9 mouse cellular contexts compared by ENCODE assay signal in genomic region chr2:132135876-132136637, GRCm38 (mm10). TPM values are rescaled to one million over a fixed set of nuclear protein-coding genes. Genes with fewer than 3 reads are reported as not detected.
DNase-seq lines count a peak whose midpoint lies in the region; ATAC-seq and TF ChIP-seq lines count a peak whose summit lies in the region.
"Had no signal": no experiment of that assay in that cellular context is flagged by ENCODE, and none has a peak within 500 bp of the region (broad histone marks: within the 10 kb centered on the region; RNA-seq: fewer than 3 reads in every experiment).

No protein-coding gene starts in this region.

- no peak overlapping the region for H3K9ac ChIP-seq in intestine, postnatal 0 days (ENCODE audit: low read depth, low read length)
- H3K9ac ChIP-seq in intestine, embryonic 16.5 days (ENCODE audit: low read depth, low read length), result no peak overlapping the region

- no peak overlapping the region for H3K27ac ChIP-seq in intestine, postnatal 0 days (ENCODE audit: low read depth, low read length)
- no peak overlapping the region for H3K27ac ChIP-seq in intestine, embryonic 16.5 days (ENCODE audit: low read length)

- no peaks in the 10 kb centered on the region for H3K36me3 ChIP-seq in intestine, postnatal 0 days (ENCODE audit: control insufficient read depth, insufficient read depth)
- H3K36me3 ChIP-seq in intestine, embryonic 16.5 days (ENCODE audit: control insufficient read depth, insufficient read depth, low read length), result 0 out of 2 replicates have a peak, but pooled peaks cover 2% of the 10 kb centered on the region

- DNase-seq in 3T3-L1 (ENCODE audit: low read depth, low spot score), result peak; percentile 47
- peak; percentile 51 for DNase-seq in 416B (ENCODE audit: low read depth)
- peak; percentile 30 for DNase-seq in left cerebral cortex, postnatal 4 days
- DNase-seq in right cerebral cortex, postnatal 36 days (ENCODE audit: low spot score in 2 of 2), result no peak

- H3K4me1 ChIP-seq in intestine, postnatal 0 days (replicated peaks; ENCODE audit: control insufficient read depth, insufficient read depth, low read length), result no peaks in the 10 kb centered on the region; the same call in 1 of the 2 replicates
- peaks cover 6% of the 10 kb centered on the region; the same call in 1 of the 2 replicates for H3K4me1 ChIP-seq in intestine, embryonic 16.5 days (ENCODE audit: control insufficient read depth, insufficient read depth, low read length)

- intact Hi-C loops in left cerebral cortex, postnatal 4 days (cut with DNase I), result no loop called here

- WGBS in intestine, postnatal 0 days, result 86% methylated on average over 8 of the region's 8 CpGs
- WGBS in intestine, embryonic 16.5 days, result 89% methylated on average over 8 of the region's 8 CpGs

- no peak overlapping the region for H3K4me3 ChIP-seq in intestine, postnatal 0 days (ENCODE audit: low read depth, low read length)
- H3K4me3 ChIP-seq in intestine, embryonic 16.5 days (ENCODE audit: low read length), result no peak overlapping the region
- H3K4me3 ChIP-seq: megakaryocyte, embryonic 14.5 days had no signal

- H3K4me2 ChIP-seq in intestine, postnatal 0 days (replicated peaks; ENCODE audit: low read depth), result no peak overlapping the region
- no peak overlapping the region for H3K4me2 ChIP-seq in intestine, embryonic 16.5 days (ENCODE audit: low read depth, low read length)

- ATAC-seq in intestine, postnatal 0 days, result no peak
- ATAC-seq in intestine, embryonic 16.5 days, result no peak
- no peak for ATAC-seq in erythroid progenitor cell, adult 5-6 weeks (replicated peaks; ENCODE audit: low FRiP score, poor library complexity, severe bottlenecking)
- ATAC-seq in inflammation-experienced regulatory T-cells, adult 6 months, result no peak

- no peaks in the 10 kb centered on the region for H3K27me3 ChIP-seq in intestine, postnatal 0 days (replicated peaks; ENCODE audit: control insufficient read depth, insufficient read depth, low read length)
- H3K27me3 ChIP-seq in intestine, embryonic 16.5 days (replicated peaks; ENCODE audit: control insufficient read depth, insufficient read depth, low read length), result no peaks in the 10 kb centered on the region
- H3K27me3 ChIP-seq: megakaryocyte, embryonic 14.5 days had no signal

- no peaks in the 10 kb centered on the region for H3K9me3 ChIP-seq in intestine, postnatal 0 days (ENCODE audit: control insufficient read depth)
- no peaks in the 10 kb centered on the region for H3K9me3 ChIP-seq in intestine, embryonic 16.5 days (ENCODE audit: control insufficient read depth, low read length)
- H3K9me3 ChIP-seq: megakaryocyte, embryonic 14.5 days had no signal

- peak; percentile 63 for TF ChIP-seq CTCF in intestine, postnatal 0 days (IDR thresholded peaks at IDR 0.05; ENCODE audit: low read depth)

RNA-seq across cellular contexts. Expression of gene Slc23a2, which starts 8.9 kb away (rescaled TPM):
- polyA plus RNA-seq in intestine, postnatal 0 days (2015; fragmentation: Nextera tagmentation; extraction: Ambion mirVana), result 6.7 and 8.9 TPM in 2 replicates
- polyA plus RNA-seq in intestine, embryonic 16.5 days (2015; fragmentation: Nextera tagmentation; extraction: Ambion mirVana), result 12.0 and 13.5 TPM in 2 replicates
- 10 to 100 TPM; 75.9 to 79.6 TPM for total RNA-seq in left cerebral cortex, postnatal 4 days (2021)
- total RNA-seq in erythroid progenitor cell, adult 5-6 weeks (2015; ENCODE audit: low replicate concordance), result 2.9 and 8.3 TPM in 2 replicates
- total RNA-seq in erythroid progenitor cell, adult 5-6 weeks (2017; ENCODE audit: low replicate concordance), result 0.53 and 14.8 TPM in 2 replicates
- polyA plus RNA-seq in inflammation-experienced regulatory T-cells, adult 6 months (2017; shearing (Covaris generic)), result 10 to 100 TPM; 11.6 to 12.1 (median 11.8) TPM

Comparison
In these comparisons a context has a peak if more than half of its experiments do, and no peak if none do; other contexts are left out.
1. DNase-seq: peak in 3T3-L1 (single experiment), 416B (single experiment) and left cerebral cortex, postnatal 4 days (single experiment); none in right cerebral cortex, postnatal 36 days (0 of 2).